Mouse (Mus musculus) right cerebral cortex, postnatal 4 days (tissue): ENCODE results near the gene Capn8.

ENCODE experiments used
- DNase-seq: peaks from one replicate; pipeline ENCODE4 v3.0.0-alpha.2; 2022

The Capn8 gene

DNA sequence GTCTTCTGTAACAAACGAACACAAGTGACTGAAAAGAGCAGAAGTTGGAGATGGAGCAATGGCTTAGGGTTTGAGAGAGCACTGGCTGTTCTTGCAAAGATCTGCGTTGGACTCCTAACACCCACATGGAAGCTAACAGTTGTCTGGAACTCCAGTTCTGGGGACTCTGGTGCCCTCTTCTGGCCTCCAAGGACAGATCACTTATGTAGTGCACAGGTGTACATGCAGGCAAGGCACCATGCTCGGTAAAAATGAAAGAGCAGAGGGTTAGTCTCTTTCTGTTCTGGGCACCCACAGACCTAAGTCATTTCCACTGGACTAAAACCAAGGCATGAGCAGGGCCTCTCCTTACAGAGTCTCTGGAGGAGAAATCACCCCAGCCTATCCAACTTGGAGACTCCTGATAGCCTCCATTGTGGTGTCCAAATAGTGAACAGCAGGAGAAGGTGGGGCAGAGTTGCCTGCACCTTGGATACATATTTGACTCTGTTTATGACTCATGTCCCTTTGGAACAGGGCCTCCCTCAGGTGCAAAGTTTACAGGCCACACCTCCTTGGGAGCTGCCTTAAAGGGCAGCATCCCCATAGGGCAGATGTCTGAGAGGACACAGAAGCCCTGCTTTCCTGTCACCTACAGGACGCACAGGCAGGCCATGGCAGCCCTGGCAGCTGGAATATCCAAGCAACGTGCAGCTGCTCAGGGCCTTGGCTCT is at the start of gene Capn8:
Capn8 (plus strand) TSS at position 600 of the 713 bp plus-strand sequence.
- no peak for DNase-seq

DNA sequence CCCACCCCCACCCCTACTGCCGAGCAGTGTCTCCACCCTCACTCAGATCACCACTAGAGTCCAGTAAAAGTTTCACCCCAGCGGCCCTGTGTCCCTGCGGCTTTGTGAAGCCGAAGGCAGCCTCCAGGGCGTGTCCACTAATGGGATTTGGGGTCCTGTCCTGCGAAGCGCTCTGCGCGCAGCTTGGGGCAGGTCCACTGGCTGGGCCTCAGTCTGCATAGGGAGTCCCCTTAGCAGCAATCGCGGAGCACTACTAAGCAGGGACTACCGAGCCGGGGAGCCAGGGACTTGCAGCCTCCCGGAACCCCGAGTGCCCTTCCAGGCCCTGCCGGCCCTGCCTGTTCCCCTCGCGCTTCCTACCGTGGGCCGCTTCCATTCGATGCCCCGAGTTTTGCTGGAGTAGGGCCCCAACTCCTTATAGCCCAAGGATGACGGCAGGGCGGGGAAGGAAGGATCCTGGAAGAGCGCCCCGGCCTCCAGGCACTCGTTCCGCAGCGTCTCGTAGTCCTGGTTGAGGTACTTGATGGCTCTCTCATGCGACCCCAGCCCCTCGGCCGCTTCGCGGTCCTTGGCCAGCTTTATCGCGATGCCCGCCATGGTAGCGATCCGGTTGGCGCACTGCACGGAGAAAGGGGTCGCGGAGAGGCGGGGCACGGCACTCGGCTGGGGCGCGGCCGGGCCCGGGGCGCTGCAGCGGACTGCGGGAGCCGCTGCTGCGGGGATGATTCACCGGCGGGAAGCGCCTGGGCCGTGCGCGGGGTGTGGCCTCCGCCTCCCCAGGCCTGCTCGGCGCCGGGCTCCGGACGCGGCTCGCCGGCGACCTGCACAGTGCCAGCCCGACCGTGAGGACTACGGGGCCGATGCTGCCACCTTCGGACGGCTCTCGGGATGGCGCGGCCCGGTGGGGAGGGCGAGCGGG is 47.8 kb upstream of the Capn8 start, which contains the start of gene Capn2:
Capn2 (minus strand) TSS at position 851 of the 919 bp plus-strand sequence.
- DNase-seq = peak; percentile 80

DNA sequence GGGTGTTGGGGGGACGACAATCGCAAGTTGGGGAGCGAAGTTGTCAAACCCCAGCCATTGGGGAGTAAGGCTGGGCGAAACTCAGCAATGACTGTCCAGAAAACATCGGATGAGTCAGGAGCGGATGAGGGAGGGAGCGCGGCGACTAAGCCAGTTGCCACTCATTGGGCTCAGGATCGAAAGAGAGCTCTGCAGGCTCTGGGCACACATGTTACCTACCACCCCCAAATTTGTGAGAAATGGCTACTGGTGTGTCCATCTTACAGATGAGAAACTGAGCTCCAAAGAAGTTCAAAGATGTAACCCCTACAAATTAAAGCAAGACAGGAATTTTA is 47.2 kb upstream of the Capn8 start:
- no peak for DNase-seq

DNA sequence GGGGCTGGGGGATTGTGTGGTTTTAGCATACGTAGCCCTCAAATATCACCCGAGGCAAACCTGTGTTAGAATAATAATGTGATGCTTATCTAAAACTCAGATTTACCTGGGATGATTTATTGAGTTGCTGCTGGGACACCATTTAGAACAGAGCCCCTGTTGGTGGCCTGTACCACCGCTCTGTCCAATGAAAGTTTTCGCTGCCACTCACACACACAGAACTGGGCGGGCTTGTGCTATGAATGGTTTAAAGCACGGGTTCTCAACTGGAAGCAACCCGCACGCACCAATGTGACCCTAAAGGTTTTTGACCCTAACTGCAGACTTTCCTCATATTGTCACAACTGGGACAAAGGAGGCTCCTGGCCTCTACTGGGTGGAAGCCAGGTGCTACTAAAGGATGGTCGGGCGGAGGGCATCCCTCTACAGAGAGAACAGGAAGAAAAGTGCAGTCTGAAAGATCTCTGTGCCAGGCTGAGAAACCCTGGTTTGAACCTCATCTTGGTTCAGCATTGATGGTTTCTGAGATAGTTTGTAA is 46.6 kb upstream of the Capn8 start:
- no peak for DNase-seq

DNA sequence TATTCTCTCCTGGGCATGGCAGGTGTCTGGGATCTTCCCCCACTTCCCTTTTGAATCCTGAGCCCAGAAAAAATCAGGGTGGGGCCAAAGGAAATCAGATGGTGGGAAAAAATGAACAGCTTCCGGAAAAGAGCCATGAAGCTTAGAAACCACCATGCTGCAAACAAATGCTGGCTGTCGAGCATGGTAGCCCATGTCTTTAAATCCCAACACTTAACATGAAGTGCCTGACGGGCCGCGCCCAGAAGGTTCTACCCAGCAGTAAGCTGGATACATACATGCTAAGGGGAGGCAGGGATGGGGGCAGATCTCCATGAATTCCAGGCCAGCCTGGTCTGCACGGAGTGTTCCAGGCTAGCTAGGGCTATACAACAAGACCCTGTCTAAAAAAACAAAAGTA is 46.0 kb upstream of the Capn8 start:
- no peak for DNase-seq

DNA sequence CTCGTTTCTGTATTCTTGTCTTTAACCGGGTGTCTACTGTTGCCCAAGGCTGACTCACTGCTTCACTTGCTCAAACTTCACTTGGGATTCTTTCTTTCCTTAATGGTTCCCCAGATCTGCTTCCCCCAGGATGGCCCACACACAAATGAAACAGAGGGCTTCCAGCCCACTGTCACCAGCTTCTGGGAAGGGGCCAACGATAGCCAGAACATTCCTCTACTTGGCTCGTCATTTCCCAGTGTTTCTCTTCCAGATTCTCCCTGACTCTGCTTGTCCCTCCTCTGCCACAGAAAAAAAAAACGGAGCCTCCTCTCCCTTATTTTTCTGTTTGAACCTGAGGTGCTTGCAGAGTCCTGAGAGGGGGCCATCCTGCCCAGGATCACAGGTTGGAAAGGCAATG is 45.5 kb upstream of the Capn8 start:
- no peak for DNase-seq

DNA sequence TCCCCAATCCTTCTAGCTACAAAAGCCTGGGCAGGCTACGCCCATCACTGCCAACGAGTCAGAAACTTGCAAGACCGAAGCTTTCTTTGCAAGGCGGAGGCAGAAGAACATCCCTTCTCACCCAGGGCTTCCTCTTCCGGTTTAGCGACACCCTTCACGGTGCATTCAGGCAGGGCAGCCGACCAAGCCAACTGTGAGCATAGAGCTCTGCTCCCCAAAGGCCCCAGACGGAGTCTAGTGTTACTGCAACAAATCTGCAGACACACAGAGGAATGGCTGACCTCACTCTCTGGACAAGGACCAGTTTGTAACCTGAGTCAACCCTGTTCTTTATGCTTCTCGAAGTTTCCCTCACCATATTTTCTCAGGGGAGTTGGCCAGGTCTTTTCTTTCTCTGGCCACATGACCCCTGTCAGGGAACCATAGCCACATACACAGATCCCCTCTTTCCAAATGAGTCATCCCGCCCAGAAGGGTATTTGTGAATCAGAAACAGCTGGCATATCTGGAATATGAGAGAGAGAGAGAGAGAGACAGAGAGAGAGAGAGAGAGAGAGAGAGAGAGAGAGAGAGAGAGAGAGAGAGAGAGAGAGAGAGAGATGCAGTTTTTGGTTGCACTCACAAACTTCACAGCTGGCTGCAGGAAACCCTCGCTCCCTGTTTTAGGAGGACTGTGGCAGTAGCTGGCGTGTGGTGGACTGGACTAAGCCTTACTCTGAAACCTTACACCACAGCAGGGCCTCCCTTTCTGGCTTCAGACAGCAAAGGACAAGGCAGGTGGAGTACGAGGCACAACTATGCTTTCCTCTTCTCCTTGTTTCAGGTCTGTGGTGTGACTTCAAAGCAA is 44.5 kb upstream of the Capn8 start:
- no peak for DNase-seq

DNA sequence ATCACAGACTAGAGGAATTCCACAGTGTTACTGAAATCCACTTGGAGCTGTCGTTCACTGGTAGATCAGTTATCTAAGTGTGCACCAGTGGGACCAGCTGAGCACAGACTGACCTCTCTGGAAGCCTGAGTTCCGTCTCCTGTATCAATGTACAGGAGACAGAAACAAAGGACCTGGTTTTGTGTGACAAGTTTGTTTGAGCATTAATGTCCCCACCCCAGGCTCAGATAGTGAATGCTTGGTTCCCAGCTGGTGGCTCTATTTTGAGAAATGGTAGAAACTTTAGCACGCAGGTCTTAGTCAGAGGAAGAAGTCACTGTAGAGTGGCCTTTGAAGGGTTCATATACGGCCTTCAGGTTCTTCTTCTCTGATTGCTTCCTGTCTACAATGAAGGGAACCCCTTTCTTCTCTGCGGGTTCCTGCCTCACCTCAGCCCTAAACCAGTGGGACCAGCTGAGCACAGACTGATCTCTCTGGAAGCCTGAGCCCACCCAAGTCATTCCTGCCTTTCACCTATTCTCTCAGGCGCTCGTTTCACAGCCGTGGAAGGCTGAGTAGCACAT is 43.8 kb upstream of the Capn8 start:
- DNase-seq = no peak

DNA sequence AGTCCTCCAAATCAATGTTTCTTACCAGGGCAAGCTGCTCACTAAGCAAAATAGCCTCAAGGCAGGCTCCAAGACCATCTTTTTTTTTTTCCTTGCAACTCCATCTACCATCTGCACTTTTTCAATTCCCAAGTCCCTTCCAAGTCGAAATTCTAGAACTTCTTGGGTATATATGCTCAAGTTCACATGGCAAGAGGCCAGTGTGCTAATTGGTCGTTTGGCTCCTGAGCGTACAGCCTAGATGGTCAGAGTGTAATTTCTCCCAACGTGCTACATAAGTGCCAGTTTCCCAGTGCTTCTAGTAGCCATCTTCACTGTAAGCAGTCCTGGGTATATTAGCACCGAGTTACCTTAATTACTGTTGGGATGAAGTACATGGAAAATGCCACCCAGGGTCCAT is 41.8 kb upstream of the Capn8 start:
- no peak for DNase-seq

DNA sequence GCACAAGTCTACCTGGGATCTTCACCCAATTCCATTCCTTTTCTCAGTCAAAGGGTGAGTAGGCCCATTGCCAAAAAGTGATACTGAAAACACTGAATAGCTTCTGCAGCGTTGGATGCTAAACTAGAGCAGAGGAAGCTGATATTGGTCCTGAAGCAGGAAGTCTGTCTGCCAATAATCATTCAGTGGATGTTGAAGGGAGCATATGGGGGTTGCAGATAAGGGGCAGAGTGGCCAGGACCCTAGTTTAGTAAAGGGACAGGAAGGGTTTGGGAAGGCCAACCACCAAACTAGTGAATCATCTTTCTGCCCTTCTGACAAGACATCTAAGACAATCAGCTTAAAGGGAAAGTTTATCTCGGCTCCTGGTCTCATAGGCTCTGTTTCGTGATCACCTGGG is 41.1 kb upstream of the Capn8 start:
- DNase-seq = no peak

DNA sequence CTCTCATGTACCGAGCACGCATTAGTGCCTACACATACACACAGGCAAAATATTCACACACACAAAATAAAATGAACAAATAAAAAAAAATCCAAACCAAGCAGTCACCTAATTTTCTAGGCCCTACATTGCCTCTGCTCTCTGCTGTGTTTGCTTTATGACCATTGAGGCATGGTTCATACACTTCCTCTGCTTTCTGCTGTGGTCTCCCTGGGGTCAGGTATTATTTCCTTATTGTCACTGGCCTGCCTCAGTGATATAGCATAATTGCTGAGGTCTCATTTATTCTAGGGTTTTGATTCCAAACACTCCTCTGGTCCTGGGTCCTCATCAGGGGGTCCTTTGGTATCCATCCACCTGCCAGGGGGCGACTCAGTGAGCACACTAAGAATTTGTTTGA is 39.2 kb upstream of the Capn8 start:
- DNase-seq = no peak

DNA sequence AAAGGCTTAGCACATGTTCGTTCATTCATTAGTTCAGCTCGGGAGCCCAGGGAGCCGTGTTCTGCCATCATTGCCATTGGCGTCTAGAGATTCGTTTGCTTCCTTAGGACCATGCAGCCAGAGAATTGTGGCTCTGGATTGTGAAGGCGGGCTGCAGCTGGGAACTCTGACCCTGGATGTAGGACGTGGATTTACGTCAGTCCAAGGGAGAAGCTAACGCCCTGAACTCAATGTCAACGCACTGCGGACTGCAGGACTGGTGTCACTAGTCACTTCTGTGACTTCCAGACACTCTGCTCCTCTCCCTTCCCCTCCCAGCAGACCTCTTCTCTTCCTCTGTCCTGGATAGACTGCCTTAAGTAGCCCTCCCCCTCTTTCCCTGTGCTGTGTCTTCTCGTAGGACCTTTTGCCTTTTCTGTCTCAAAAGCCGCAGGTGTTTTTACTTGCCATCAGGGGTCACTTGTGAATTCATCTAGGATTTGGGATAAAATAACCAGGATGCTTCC is 37.5 kb upstream of the Capn8 start:
- DNase-seq = no peak

DNA sequence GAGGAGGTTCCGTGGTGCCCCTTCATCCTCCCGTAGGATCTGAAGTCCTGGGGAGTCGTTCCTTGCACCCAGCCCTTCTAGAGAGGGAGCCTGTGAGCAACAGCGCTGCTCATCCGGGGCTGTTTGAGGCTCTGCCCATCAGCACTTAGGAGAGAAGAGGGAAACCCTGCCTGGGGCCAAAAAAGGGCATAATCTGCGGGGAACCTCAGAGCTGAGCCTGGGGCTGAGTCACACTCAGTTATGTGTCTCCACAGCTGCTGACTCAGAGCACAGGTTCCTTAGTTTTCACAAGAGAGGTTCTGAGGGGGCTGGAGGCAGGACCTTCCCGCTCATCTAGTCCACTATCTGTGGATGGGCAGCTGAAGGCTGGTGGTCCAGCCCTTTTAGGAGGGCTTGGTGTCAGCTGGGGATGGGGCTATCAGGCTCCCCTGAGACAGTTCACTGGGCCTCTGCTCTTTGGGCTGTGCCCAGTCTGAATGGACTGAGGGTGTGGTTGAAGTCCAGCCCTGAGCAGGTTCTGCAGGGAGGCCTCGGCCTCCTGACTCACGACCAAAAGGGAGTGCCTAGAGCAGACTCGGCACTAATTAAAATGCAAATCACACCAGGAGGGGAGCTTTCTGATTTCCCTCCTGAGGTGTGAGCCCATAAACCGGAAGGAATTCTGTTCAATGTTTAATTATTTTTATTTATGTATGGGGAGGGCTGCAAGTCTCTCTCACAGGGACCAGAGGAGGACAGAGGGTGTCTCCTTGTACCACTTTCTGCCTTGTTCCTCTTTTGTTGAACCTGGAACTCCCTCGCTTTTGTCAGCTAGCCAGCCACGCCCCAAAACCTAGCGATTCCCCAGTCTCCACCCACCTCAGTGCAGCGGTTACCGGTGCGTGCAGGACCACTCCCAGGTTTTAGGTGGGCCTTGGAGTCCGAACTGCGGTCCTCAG is 36.6 kb upstream of the Capn8 start:
- no peak for DNase-seq

DNA sequence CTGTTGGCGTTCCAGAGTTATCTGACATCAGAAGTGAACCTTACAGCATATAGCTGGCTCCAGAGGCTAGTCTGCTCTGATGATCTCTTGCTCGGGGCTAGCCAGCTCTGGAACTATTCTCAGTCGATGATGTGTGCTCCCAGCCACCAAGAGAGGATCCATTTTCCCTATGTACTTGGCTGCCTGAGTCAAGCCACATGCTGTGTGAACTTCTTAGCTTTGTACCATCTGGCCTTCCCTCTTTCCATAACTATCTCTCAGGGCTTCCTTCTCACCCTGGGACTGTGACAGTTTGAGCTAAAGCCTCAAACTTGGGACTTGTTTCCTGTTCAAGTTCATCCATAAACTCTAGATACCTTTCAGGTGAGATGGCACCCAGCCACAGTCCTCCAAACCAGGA is 31.2 kb upstream of the Capn8 start:
- no peak for DNase-seq

DNA sequence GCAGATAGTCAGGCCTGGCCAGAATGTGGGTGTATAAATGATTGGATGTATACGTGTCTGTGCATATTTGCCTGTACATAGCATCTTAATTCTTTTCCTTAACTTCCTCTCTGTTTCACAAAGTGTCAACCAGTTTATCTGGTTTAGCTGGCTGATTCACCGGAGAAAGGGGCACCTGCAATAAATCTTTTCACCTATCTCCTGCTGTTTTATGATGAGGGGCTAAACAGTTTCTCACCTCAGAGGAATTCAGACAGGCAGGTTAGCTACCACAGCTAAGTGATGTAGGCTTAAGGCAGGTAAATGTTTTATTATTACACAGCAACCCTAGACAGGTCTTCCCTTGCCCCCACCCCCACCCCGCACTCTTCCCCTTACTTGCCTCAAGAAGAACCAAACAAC is 29.7 kb upstream of the Capn8 start:
- DNase-seq = no peak

DNA sequence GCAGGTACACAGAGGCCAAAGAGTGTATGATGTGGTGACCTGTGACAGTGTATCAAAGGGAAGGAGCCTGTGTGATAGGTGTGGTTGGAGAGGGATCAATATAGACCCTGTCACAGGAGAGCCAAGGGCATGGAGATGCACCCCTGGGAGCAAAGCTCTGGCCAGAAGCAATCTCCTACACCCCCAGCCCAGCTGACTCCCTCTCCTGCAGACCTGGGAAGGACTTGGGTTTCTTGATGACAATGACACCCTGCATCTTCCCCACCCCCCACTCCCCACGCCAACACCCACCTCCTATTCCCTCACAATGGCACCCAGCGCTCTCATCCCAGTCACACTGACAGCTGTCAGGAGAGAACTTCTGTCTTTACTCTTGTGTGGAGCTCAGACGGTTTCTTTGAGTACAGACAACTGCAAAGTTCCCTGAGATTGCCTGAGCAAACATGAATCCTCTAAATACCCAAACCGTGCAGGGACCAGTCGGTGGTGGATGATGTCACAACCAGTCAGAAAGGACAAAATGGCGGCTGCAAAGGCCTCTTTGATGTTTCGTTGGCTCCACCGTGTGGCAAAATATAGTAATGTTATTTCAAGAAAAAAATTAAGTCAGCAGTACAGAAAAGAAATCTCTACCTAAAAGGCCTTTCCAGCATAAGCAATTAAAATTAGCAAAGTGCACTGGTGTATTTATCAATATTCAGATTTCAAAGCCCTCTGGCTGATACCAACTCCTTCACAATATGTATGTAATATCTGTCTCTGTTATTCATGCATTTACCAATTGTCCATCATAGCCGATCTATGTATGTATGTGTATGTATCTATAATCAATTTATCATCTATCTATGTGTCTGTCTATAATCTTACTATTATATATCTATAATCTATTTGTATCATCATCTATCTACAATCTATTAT is 25.5 kb upstream of the Capn8 start:
- peak; percentile 67 for DNase-seq

DNA sequence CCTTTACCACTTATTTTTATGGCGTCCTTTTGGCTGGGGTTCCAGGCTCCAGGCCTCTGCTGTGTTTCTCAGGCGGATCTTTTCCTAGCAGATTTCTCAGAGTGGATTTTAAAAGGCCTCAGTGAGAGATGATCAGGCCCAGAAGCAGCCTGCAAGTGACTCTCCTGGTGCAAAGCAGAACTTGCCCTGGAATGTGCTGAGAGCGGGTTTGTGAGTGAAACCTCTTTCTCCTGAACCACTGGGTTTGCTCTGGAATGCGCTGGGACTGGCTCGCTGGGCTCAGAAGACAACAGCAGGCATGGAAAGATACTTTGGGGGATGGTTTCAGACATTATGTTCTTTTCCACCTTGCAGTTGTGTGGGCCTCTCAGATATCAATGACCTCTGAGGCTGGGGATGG is 22.7 kb upstream of the Capn8 start:
- DNase-seq = no peak

DNA sequence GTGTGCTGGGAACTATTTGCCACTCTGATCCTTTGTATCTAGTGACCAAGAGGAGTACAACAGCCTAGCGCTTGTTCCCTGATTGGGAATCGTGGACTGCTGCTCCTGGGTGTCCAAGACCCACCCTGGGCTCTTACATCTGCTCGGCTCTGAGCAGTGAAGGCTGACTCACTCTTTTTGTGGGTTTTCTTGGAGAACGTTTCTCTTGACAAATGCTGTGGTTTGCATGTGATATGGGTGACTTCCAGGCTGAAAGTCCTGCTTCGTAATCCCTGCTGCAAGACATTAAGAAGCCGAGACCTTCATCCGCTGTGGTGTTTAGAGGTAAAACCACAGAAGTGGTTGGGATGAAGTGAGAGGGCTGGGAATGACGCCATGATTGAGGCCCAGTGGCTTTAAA is 21.7 kb upstream of the Capn8 start:
- DNase-seq = no peak

DNA sequence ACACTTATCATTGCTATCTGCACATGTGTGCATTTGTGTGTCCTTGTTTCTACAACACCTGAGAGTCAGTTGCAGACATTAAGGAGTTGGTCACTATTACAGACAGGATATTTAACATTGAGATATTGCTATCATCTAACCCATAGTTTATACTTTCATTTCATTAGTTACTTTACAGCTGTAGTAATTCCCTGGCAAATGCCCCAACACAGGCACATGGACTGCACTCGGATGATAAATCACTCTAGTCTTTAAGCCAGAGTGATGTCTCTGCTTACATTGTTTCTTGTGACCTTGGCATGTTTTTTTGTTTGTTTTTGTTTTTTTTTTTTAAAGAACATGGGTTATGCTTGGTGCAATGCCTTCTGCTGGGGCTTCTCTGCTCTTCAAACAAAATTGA is 20.9 kb upstream of the Capn8 start:
- no peak for DNase-seq

DNA sequence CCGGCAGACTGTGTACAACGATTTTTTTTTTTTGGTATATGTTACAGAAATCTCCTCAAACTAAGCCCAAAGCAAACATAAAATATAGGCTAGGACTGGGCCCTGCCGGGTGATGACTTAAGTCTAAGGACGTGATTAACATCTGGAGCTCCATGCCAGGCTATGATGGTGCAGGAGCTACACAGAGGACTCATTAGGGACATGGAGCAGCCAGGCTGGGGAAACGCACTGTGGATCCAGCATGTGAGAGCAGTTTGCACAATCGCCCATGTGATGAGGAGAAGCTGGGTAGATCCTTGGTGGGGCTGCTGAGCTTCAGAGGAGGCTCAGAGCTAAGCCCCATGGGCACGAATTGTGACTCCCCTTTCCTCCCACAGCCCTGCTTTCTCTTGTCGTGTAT is 14.0 kb upstream of the Capn8 start:
- no peak for DNase-seq
